Comparison of ENCODE assay signal across 16 mouse cellular contexts in genomic region chr11:71414403-71415140, GRCm38 (mm10).
DNase-seq lines count a peak whose midpoint lies in the region; ATAC-seq lines count a peak whose summit lies in the region.
"Had no signal": no experiment of that assay in that cellular context is flagged by ENCODE, and none has a peak within 500 bp of the region (broad histone marks: within the 10 kb centered on the region; RNA-seq: fewer than 3 reads in every experiment).

No protein-coding gene starts in this region.

- WGBS in forebrain, embryonic 11.5 days = 34% methylated on average over 9 of the region's 9 CpGs
- WGBS in forebrain, embryonic 16.5 days = 11% methylated on average over 9 of the region's 9 CpGs
- 75% methylated on average over 9 of the region's 9 CpGs for WGBS in midbrain, embryonic 10.5 days
- WGBS in neural tube, embryonic 14.5 days = 40% methylated on average over 9 of the region's 9 CpGs

- peak; percentile 69 for DNase-seq in forebrain, embryonic 11.5 days (ENCODE audit: low spot score)
- no peak for DNase-seq in midbrain, embryonic 10.5 days (ENCODE audit: low spot score)
- DNase-seq in left cerebral cortex, adult 11 months (ENCODE audit: low spot score) = no peak
- no peak for DNase-seq in cerebellum, adult 9-11 months
- no peak for DNase-seq in testis, postnatal 10 days (ENCODE audit: low spot score)
- DNase-seq: cerebellum, adult 18-20 months; gastrocnemius, postnatal 14 days; heart, postnatal 4 days; kidney, adult 2 months; lung, adult 18-20 months; lung, postnatal 4 days had no signal

- no peaks in the 10 kb centered on the region; the same call in 1 of the 2 replicates for H3K4me1 ChIP-seq in forebrain, embryonic 11.5 days (replicated peaks; ENCODE audit: control insufficient read depth, insufficient read depth, low read length)
- peaks cover 14% of the 10 kb centered on the region for H3K4me1 ChIP-seq in forebrain, embryonic 16.5 days (replicated peaks; ENCODE audit: control insufficient read depth, insufficient read depth, low read length)
- H3K4me1 ChIP-seq in midbrain, embryonic 10.5 days = peaks cover 19% of the 10 kb centered on the region
- H3K4me1 ChIP-seq in neural tube, embryonic 14.5 days (ENCODE audit: control insufficient read depth, insufficient read depth, low read length) = peaks cover 14% of the 10 kb centered on the region; the same call in 1 of the 2 replicates
- H3K4me1 ChIP-seq: heart, embryonic 10.5 days had no signal

- peak overlapping the region; percentile 67; the same call in 1 of the 2 replicates for H3K27ac ChIP-seq in forebrain, embryonic 11.5 days (ENCODE audit: low read depth, low read length)
- peak overlapping the region; percentile 53 for H3K27ac ChIP-seq in forebrain, embryonic 16.5 days (ENCODE audit: low read length)
- H3K27ac ChIP-seq in midbrain, embryonic 10.5 days (replicated peaks) = 0 out of 2 replicates have a peak overlapping the region, but pooled peaks have one; percentile 17
- no peak overlapping the region for H3K27ac ChIP-seq in neural tube, embryonic 14.5 days (ENCODE audit: low read depth, low read length)
- H3K27ac ChIP-seq: heart, embryonic 10.5 days; left cerebral cortex, adult 2 months had no signal

- peak; percentile 90 for ATAC-seq in forebrain, embryonic 11.5 days (replicated peaks; ENCODE audit: low FRiP score)
- ATAC-seq in forebrain, embryonic 16.5 days = peak; percentile 94
- peak; percentile 84 for ATAC-seq in neural tube, embryonic 14.5 days (ENCODE audit: low read depth)
- ATAC-seq: CD4-positive, CD25-positive, alpha-beta regulatory T cell, adult 4 months had no signal

- H3K36me3 ChIP-seq in forebrain, embryonic 11.5 days (ENCODE audit: control insufficient read depth, insufficient read depth, low read length) = no peaks in the 10 kb centered on the region
- no peaks in the 10 kb centered on the region for H3K36me3 ChIP-seq in forebrain, embryonic 16.5 days (ENCODE audit: control insufficient read depth, insufficient read depth)
- no peaks in the 10 kb centered on the region for H3K36me3 ChIP-seq in midbrain, embryonic 10.5 days
- no peaks in the 10 kb centered on the region for H3K36me3 ChIP-seq in neural tube, embryonic 14.5 days (ENCODE audit: control insufficient read depth, insufficient read depth, low read length)
- H3K36me3 ChIP-seq: heart, embryonic 10.5 days had no signal

- no peak overlapping the region for H3K4me3 ChIP-seq in forebrain, embryonic 11.5 days (ENCODE audit: low read depth, low read length)
- H3K4me3 ChIP-seq in forebrain, embryonic 16.5 days (replicated peaks; ENCODE audit: low read length) = no peak overlapping the region
- no peak overlapping the region for H3K4me3 ChIP-seq in midbrain, embryonic 10.5 days
- H3K4me3 ChIP-seq in neural tube, embryonic 14.5 days (ENCODE audit: low read depth, low read length) = no peak overlapping the region
- H3K4me3 ChIP-seq: heart, embryonic 10.5 days; left cerebral cortex, adult 2 months had no signal

- H3K27me3 ChIP-seq in forebrain, embryonic 11.5 days (ENCODE audit: control insufficient read depth, insufficient read depth, low read length) = no peaks in the 10 kb centered on the region
- no peaks in the 10 kb centered on the region for H3K27me3 ChIP-seq in forebrain, embryonic 16.5 days (replicated peaks; ENCODE audit: control insufficient read depth, insufficient read depth, low read length)
- H3K27me3 ChIP-seq in midbrain, embryonic 10.5 days (ENCODE audit: low read depth, poor library complexity, severe bottlenecking) = no peaks in the 10 kb centered on the region
- no peaks in the 10 kb centered on the region for H3K27me3 ChIP-seq in neural tube, embryonic 14.5 days (ENCODE audit: control insufficient read depth, insufficient read depth, low read length)

- H3K9ac ChIP-seq in forebrain, embryonic 11.5 days (ENCODE audit: low read length) = no peak overlapping the region
- no peak overlapping the region for H3K9ac ChIP-seq in forebrain, embryonic 16.5 days (replicated peaks; ENCODE audit: low read depth, low read length)
- H3K9ac ChIP-seq in neural tube, embryonic 14.5 days (replicated peaks; ENCODE audit: low read depth, low read length) = no peak overlapping the region

- H3K9me3 ChIP-seq in forebrain, embryonic 11.5 days (ENCODE audit: control insufficient read depth, low read length) = no peaks in the 10 kb centered on the region; the same call in 1 of the 2 replicates
- H3K9me3 ChIP-seq in forebrain, embryonic 16.5 days (ENCODE audit: control insufficient read depth, low read length) = no peaks in the 10 kb centered on the region
- H3K9me3 ChIP-seq in midbrain, embryonic 10.5 days (replicated peaks) = no peaks in the 10 kb centered on the region
- H3K9me3 ChIP-seq in neural tube, embryonic 14.5 days (ENCODE audit: control insufficient read depth, low read length) = no peaks in the 10 kb centered on the region
- H3K9me3 ChIP-seq: heart, embryonic 10.5 days had no signal

- no peak overlapping the region for H3K4me2 ChIP-seq in forebrain, embryonic 11.5 days (ENCODE audit: low read depth, low read length, severe bottlenecking)
- H3K4me2 ChIP-seq in forebrain, embryonic 16.5 days (ENCODE audit: low read length) = peak overlapping the region; percentile 4; the same call in 1 of the 2 replicates
- H3K4me2 ChIP-seq in neural tube, embryonic 14.5 days (ENCODE audit: low read depth, low read length) = no peak overlapping the region
